Mouse (Mus musculus) naive thymus-derived CD4-positive, alpha-beta T cell, adult 2 months (primary cell): ENCODE results near the gene Rbm8a.
A peak's percentile ranks its signal among the peaks of the same experiment; 100 is the strongest.

Experiments
- DNase-seq: peaks from one replicate; pipeline ENCODE4 v3.0.0-alpha.2; 2011; ENCODE audit warnings: low read depth

Gene Rbm8a

DNA sequence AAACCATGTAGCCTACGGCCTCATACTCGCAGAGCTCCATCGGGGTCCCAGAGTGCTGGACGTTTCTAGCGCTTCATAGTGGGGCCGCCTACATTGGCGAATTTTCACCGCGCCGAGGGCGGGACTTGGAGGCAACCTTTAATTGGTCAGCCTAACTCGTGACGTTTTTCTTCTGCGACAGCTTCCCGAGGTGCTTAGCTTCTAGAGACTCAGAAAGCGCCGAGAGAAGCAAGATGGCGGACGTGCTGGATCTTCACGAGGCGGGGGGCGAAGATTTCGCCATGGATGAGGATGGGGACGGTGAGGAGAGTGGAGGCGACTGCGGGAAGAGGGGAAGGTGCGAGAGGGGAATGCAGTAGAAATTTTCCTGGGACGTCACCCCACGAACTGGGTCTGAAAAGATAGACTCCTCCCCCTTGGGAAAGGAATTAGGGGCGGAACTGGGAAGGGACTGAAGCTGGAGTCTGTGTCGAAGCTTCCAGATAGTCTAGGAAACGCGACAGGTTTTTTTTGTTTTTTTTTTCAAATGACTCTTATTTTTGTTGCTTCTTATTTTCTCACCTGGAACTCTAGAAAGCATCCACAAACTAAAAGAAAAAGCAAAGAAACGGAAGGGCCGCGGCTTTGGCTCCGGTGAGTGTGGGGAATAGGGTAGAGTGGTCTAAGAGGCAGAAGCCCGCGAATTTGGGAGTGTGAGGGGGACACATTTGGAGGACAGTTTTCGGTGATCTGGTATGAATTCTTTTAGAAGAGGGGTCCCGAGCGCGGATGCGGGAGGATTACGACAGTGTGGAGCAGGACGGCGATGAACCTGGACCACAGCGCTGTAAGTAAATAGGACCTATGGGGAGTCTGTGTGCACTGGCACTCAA lies at the start of gene Rbm8a:
Rbm8a (plus strand) TSS at position 205 of the 872 bp plus-strand sequence.
- peak; percentile 96 for DNase-seq

DNA sequence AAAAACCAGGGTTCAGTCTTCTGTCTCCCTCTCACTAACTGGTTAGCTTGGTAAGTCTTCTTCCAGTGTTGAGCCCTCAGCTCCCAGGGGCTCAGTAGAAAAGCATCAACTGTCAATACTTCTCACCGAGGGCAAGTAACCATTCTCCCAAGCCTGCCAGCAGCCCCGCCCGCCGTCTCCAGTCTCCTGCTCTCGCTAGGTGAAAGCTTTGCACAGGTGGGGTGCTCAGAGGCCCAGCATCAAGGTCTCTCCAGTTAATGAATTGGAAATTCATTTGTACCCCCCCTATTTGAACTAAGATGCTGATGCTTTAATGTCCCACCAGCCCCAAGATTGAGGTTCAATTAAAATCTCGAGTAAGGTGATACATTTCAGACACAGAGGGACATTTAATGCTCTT lies 48.6 kb upstream of the Rbm8a start:
- DNase-seq = no peak

- DNase-seq = no peak
These were observed 47.8 kb upstream of the Rbm8a start for GRCm38 (mm10) chr3:96581771-96582515.

GRCm38 (mm10) chr3:96583386-96583785 lies 46.3 kb upstream of the Rbm8a start:
- no peak for DNase-seq

- no peak for DNase-seq
These were observed 39.1 kb upstream of the Rbm8a start for GRCm38 (mm10) chr3:96590657-96591056.

DNA sequence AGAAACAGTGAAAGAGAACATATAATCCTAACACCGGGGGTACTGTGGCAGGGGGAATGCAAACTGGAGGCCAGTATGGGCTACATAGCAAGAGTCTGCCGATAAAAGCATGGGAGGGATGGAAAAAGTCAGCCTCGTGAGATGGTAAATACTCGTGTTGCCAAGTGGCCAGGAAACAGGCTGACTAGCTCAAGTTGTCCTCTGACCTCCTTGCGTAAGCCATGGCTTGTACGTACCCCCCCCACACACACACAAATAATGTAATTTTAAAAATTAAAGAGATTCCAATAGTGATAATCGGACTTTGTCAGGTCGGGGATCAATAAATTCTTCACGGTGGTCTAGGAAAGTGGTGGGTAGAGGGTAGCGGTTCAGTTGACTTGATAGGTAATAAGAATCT lies 36.4 kb upstream of the Rbm8a start:
- DNase-seq = peak; percentile 60

DNA sequence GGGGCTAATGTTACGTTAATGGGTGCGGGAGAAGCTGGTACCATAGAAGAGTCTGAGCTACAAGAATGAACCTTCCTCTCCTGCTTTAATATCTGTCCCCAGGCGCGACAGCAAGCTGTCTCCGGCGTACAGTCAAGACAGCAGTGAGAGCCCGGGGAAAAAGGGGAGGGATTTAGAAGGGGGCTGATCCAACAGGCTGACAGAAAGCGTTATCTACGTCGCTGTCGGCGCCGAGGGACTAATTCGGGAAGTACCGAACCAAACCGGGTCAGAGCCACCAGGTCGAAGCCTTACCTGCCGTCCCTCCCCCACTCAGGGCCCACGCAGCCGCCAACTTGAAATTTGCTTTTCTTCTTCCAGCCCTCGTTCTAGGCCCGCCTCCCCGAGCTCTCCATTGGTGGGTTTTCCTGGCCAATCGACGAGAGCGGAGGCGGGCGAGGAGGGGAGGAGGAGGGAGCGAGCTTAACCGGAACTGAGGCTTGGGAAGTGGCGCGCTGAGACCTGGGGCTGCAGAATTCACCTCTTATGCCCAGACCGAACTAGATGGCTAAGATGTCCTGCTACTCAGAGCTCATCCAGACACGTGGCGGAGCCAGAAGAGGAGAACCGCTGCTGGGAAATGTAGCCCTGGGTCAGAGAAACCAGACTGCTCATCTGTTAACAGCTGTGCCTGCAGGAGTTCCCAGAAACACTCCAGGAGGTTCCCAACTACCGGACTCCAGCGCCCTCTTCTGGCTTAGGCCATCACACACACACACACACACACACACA lies 35.8 kb upstream of the Rbm8a start, which contains the start of gene Polr3gl:
Polr3gl (minus strand) TSS at position 392 of the 771 bp plus-strand sequence.
- peak; percentile 94 for DNase-seq

DNA sequence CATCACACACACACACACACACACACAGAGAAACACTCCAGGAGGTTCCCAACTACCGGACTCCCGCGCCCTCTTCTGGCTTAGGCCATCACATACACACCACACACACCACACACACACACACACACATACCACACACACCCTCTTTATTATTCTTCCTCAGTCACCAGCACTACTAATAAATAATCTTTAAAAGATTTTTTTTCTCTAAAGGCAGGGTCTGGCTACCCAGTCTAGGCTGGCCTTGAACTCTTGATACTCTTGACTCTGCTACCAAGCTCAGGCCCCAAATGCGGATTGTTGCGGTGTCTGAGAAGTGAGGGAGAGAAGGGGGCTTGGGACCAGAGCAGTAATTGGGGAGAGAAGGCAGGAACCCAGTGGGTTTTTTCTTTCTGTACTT lies 34.9 kb upstream of the Rbm8a start:
- peak; percentile 26 for DNase-seq

DNA sequence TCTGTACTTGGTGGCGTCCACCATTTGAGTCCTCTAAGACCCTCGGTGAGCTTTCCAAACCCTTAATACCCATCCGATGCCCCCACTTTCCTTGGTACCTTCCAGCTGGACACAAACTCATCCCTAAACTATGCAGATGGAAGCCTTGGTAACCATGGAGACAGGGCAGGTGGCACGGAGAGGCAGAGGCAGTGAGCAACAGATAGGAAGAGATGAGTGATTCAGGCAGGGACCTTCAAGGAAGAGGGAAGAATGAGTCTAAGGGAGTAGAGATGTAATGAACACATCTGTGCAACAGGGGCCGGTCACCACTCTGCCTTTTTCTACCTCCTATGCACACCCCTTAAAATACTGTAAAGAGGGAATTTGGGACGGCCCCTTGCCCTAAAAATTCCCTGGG lies 34.1 kb upstream of the Rbm8a start:
- DNase-seq = no peak

DNA sequence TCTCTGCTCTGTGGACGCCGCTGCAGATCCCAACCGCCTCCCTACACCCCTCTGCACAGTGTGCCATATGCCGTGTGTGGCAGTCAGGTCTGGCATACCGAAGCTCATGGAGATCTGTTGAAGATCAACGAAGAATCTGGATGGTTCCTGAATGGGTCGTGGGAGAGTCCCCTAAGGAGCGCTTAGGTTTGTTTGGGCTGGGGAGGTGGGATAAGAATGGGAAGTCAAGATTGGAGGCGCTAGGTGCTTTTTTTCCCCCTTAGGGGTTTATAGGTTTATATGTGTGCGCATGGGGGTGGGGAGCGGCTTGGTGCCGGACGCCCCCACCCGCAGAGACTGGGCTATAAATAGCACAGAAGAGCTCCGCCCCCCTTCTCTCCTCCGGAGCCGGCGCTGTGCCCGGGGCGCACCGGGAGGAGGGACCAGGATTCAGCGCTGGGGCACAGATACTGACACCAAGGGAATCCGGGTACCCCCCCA lies 33.5 kb upstream of the Rbm8a start, which contains the start of gene Ankrd34a:
Ankrd34a (plus strand) TSS at position 409 of the 480 bp plus-strand sequence.
- peak; percentile 44 for DNase-seq

DNA sequence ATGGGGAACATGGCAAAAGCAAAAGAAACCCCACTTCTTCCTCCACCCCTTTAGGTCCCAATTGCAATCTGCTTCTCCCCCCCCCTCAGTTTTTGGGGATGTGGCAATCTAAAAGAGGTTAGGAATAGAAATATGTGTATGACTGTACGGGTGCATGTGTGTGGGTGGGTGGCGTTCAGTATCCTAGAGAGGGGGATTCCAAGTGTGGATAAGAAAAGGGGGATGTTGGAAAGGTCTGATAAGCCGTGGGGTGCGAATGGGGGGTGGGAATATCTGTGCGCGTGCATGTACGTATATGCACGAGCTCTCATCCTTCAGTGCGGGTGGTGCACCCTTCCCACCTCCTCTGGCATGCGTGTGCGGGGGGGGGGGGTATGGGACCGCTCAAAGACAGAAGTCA lies 32.9 kb upstream of the Rbm8a start:
- DNase-seq = no peak

- DNase-seq = peak; percentile 52
These were observed 32.3 kb upstream of the Rbm8a start for GRCm38 (mm10) chr3:96597435-96597891.

DNA sequence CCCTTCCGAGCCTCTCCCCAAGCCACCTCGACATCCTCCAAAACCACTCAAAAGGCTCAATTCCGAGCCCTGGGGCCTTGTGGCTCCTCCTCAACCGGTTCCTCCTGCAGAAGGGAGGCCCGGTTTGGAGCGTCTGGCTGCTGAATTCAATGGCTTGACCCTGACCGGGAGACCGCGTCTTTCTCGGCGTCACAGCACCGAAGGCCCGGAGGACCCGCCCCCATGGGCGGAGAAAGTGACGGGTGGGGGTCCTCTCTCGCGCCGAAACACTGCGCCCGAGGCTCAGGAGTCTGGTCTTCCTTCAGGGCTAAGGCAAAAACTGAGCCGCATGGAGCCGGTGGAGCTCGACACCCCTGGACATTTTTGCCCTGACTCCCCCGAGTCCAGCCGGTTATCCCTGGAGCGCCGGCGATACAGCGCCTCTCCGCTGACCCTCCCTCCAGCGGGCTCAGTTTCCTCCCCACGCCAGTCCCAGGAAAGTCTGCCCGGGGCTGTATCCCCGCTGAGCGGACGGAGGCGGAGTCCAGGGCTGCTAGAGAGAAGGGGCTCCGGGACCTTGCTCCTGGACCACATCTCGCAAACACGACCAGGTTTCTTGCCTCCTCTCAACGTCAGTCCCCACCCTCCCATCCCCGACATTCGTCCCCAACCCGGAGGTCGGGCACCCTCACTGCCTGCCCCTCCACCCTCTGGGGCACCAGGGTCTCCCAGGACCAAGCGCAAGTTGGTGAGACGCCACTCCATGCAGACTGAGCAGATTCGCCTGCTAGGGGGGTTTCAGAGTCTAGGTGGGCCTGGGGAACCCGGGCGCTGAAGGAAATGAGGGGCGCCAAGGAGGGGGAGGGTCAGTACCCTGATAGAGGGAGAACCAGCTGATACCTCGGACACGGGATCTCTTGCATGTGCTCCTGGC lies 31.3 kb upstream of the Rbm8a start:
- DNase-seq = peak; percentile 39

- DNase-seq = no peak
These were observed 30.7 kb upstream of the Rbm8a start for GRCm38 (mm10) chr3:96599069-96599393.

GRCm38 (mm10) chr3:96599411-96599810 lies 30.3 kb upstream of the Rbm8a start:
- no peak for DNase-seq

DNA sequence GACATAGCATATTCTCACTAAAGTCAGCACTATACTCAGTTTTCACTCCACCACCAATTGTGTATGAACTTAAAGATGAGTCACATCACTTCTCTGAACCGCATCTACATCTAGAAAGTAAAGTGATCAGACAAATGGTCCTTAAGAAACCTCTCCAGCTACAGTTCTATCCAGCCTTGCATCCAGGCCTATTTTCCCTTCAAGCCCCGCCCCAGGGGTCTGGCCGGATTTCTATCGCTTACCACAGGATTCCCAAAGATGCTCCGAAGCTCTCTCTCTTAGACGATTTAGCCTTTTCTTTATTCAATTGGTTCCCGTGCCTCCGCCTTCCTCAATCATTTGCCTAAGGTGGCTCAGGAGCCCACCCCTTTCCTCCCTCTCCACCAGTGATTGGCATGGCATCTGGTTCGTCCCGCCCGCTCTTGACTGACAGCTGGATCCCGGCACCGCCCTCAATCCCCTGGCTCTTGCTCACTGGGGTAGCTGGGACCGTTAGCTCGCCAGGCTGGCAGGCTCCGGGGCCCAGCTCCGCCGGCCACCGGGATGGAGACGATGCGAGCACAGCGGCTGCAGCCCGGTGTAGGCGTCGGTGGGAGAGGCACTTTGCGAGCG lies 29.0 kb upstream of the Rbm8a start, which contains the start of gene Lix1l:
Lix1l (plus strand) TSS at position 511 of the 612 bp plus-strand sequence.
- peak; percentile 86 for DNase-seq

DNA sequence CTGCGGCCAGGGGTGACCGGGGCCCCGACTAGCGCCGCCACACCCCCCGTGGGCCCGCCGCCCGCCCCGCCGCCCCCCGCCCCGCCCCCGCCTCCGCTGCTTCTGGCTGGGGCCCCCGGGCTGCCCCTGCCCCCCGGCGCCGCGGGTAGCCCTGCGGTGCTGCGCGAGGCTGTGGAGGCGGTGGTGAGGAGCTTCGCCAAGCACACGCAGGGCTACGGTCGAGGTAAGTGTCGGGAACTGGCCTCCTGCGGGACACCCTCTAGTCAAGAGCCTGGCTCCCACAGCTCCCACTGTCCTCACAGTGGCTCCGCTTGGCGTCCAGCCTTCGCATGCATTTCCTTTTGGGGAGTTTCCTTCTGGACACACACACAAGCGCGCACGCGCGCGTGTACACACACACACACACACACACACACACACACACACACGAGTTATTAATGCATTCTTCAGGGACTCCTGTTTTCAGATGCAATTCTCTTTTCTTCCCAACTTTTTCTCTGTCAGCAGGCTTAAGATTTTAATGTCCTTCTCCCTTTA lies 28.4 kb upstream of the Rbm8a start:
- peak; percentile 56 for DNase-seq

DNA sequence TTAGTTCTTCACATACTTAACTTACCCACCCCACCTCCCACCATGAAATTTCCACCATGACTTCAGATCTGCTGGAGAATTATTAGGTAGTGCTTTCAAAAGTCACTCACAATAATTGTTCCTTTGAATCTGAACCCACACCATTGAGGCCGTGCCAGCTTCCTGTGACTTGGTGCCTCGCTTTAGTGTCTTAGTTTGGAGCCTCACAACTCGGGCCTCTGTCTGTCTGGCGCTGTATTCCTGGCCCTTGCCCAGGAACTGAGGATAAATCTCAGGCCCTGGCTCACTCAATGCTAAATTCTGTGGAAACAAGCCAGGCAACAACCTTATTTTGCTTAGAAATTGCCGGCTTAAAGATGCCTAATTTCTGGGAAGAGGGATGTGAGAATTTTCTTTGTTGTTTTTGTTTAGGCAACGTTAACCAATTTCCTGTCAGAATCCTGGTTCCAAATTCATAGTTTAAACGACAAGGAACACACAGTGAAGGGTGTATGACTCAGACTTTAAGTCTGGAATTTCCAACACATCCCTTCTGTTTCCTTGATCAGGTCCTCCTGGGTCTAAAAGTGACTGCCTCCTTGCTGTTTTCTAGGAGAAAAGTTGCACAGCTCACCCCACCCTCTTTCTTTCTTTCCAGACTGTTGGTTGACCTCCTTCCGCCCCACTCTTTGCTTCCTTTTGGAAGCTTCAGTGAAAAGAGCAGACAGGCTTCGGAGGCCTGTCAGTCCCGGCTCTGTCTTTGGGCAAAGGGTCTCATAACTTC lies 27.6 kb upstream of the Rbm8a start:
- DNase-seq = no peak

DNA sequence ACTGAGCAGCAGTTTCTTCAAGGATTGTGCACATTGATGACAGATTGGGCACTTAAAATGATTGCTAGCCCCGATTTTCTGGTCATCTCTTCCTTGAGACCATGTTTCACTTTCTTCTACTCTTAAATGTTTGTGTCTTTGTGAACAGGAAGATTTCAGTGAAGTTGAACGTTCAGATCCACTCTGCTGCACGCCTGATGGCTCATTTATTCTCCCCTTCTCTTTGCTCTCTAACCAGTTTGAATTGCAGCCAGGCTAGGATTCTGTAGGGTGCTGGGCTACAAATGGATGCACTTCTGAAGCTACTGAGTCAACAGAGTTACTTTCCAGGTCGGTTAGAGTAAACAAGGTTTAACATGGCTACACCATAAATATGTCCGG lies 27.0 kb upstream of the Rbm8a start:
- DNase-seq = no peak
